Mouse (Mus musculus): ENCODE measurements around the gene Lmo7. TPM values are rescaled to one million over a fixed set of nuclear protein-coding genes. Genes with fewer than 3 reads are reported as not detected.

The Lmo7 gene
- polyA plus RNA-seq, 2 experiments = 2.2 to 2.4 TPM

GRCm38 (mm10) chr14:101829676-101830075 is 99.9 kb downstream of the Lmo7 start:
- H3K27ac ChIP-seq = no peak overlapping the region
- H3K9ac ChIP-seq (replicated peaks) = no peak overlapping the region
- H3K4me2 ChIP-seq (ENCODE audit: low read depth) = no peak overlapping the region
- H3K4me1 ChIP-seq (replicated peaks; ENCODE audit: control insufficient read depth in 2 of 2, insufficient read depth in 2 of 2, low read length in 1 of 2) = no peaks in the 10 kb centered on the region
- DNase-seq (ENCODE audit: low read depth in 3 of 3, low spot score in 3 of 3) (no peak), ATAC-seq (ENCODE audit: insufficient read depth) (no peak)
- H3K4me3 ChIP-seq (ENCODE audit: insufficient read depth in 1 of 2, low read depth in 2 of 2, low read length in 2 of 2) = no peak overlapping the region
- 56% methylated on average over 5 of the region's 5 CpGs for WGBS (ENCODE audit: insufficient replicate concordance)
- H3K9me3 ChIP-seq (ENCODE audit: control insufficient read depth, low read length) = no peaks in the 10 kb centered on the region
- TF ChIP-seq EP300 (IDR thresholded peaks at IDR 0.05; ENCODE audit: low read depth) (no peak), CTCF (IDR thresholded peaks at IDR 0.05; ENCODE audit: low read depth) (no peak)
- H3K27me3 ChIP-seq (ENCODE audit: control insufficient read depth, insufficient read depth, low read length) = no peaks in the 10 kb centered on the region
- no peaks in the 10 kb centered on the region for H3K36me3 ChIP-seq (replicated peaks; ENCODE audit: control insufficient read depth, insufficient read depth, low read depth)

DNA sequence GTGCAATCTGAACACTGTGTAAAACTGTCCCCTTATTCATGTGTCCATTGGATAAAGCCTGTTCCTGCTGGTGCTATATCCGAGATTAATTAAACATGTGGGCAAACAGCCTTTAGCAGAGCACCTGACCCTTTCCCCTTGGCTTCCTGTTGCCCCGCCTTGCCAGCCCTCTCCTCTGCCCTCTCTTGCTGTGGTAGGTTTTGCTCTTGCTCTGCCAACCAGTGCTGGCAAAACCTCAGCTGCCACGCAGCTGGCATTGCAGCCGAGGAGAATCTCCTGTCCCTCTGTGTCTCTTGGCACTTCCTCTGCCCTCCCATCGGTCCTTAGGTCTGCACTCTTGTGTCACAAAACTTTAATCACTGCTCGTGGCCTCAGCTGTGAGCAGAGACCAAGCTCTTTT is 100.4 kb downstream of the Lmo7 start:
- H3K9me3 ChIP-seq (ENCODE audit: control insufficient read depth, low read length) = no peaks in the 10 kb centered on the region
- no peaks in the 10 kb centered on the region for H3K36me3 ChIP-seq (replicated peaks; ENCODE audit: control insufficient read depth, insufficient read depth, low read depth)
- no peaks in the 10 kb centered on the region for H3K27me3 ChIP-seq (ENCODE audit: control insufficient read depth, insufficient read depth, low read length)
- no peak for TF ChIP-seq CTCF (IDR thresholded peaks at IDR 0.05; ENCODE audit: low read depth)
- no peak for TF ChIP-seq EP300 (IDR thresholded peaks at IDR 0.05; ENCODE audit: low read depth)
- no peak overlapping the region for H3K27ac ChIP-seq
- H3K9ac ChIP-seq (replicated peaks) = no peak overlapping the region
- 47% methylated on average over 6 of the region's 6 CpGs for WGBS (ENCODE audit: insufficient replicate concordance)
- ATAC-seq (ENCODE audit: insufficient read depth) (no peak), DNase-seq (ENCODE audit: low read depth in 3 of 3, low spot score in 3 of 3) (no peak)
- no peak overlapping the region for H3K4me2 ChIP-seq (ENCODE audit: low read depth)
- no peaks in the 10 kb centered on the region for H3K4me1 ChIP-seq (replicated peaks; ENCODE audit: control insufficient read depth in 2 of 2, insufficient read depth in 2 of 2, low read length in 1 of 2)
- H3K4me3 ChIP-seq (ENCODE audit: insufficient read depth in 1 of 2, low read depth in 2 of 2, low read length in 2 of 2) = no peak overlapping the region

- no peaks in the 10 kb centered on the region for H3K36me3 ChIP-seq (replicated peaks; ENCODE audit: control insufficient read depth, insufficient read depth, low read depth)
- H3K9ac ChIP-seq (replicated peaks) = no peak overlapping the region
- DNase-seq (ENCODE audit: low read depth in 3 of 3, low spot score in 3 of 3) = no peak
- no peak for ATAC-seq (ENCODE audit: insufficient read depth)
- no peak for TF ChIP-seq EP300 (IDR thresholded peaks at IDR 0.05; ENCODE audit: low read depth)
- TF ChIP-seq CTCF (IDR thresholded peaks at IDR 0.05; ENCODE audit: low read depth) = no peak
- H3K27me3 ChIP-seq (ENCODE audit: control insufficient read depth, insufficient read depth, low read length) = no peaks in the 10 kb centered on the region
- WGBS (ENCODE audit: insufficient replicate concordance) = 35% methylated on average over 3 of the region's 3 CpGs
- H3K9me3 ChIP-seq (ENCODE audit: control insufficient read depth, low read length) = no peaks in the 10 kb centered on the region
- no peak overlapping the region for H3K27ac ChIP-seq
- no peak overlapping the region for H3K4me3 ChIP-seq (ENCODE audit: insufficient read depth in 1 of 2, low read depth in 2 of 2, low read length in 2 of 2)
- H3K4me2 ChIP-seq (ENCODE audit: low read depth) = no peak overlapping the region
- no peaks in the 10 kb centered on the region for H3K4me1 ChIP-seq (replicated peaks; ENCODE audit: control insufficient read depth in 2 of 2, insufficient read depth in 2 of 2, low read length in 1 of 2)
These were observed 104.4 kb downstream of the Lmo7 start for GRCm38 (mm10) chr14:101834109-101834508.

DNA sequence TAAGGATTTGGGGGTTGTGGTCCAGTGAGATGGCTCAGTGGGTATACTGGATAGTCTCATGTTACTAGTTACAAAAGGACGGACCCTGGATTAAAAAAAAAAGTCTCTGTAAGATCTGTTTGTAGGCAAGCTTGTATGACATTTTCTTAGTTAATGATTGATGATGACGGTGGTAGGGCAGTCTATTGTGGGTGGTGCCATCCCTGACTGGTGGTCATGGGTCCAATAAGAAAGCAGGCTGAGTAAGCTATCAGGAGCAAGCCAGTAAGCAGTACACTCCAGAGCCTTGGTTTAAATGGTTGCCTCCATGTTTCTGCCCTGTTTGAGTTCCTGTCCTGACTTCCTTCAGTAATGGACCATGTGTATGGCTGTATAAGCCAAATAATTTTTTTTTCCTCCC is 106.6 kb downstream of the Lmo7 start:
- no peaks in the 10 kb centered on the region for H3K27me3 ChIP-seq (ENCODE audit: control insufficient read depth, insufficient read depth, low read length)
- no peak overlapping the region for H3K9ac ChIP-seq (replicated peaks)
- no peak overlapping the region for H3K27ac ChIP-seq
- ATAC-seq (ENCODE audit: insufficient read depth) (0 out of 2 replicates have a peak, but pooled peaks have one; percentile 27), DNase-seq (ENCODE audit: low read depth in 3 of 3, low spot score in 3 of 3) (no peak)
- no peak overlapping the region for H3K4me3 ChIP-seq (ENCODE audit: insufficient read depth in 1 of 2, low read depth in 2 of 2, low read length in 2 of 2)
- TF ChIP-seq EP300 (IDR thresholded peaks at IDR 0.05; ENCODE audit: low read depth) (no peak), CTCF (IDR thresholded peaks at IDR 0.05; ENCODE audit: low read depth) (no peak)
- H3K4me1 ChIP-seq (replicated peaks; ENCODE audit: control insufficient read depth in 2 of 2, insufficient read depth in 2 of 2, low read length in 1 of 2) = no peaks in the 10 kb centered on the region
- WGBS (ENCODE audit: insufficient replicate concordance) = 52% methylated on average over 2 of the region's 2 CpGs
- H3K36me3 ChIP-seq (replicated peaks; ENCODE audit: control insufficient read depth, insufficient read depth, low read depth) = no peaks in the 10 kb centered on the region
- no peak overlapping the region for H3K4me2 ChIP-seq (ENCODE audit: low read depth)
- no peaks in the 10 kb centered on the region for H3K9me3 ChIP-seq (ENCODE audit: control insufficient read depth, low read length)

GRCm38 (mm10) chr14:101837176-101837575 is 107.4 kb downstream of the Lmo7 start:
- Histone ChIP-seq H3K4me2 (ENCODE audit: low read depth) (no peak overlapping the region), H3K9me3 (ENCODE audit: control insufficient read depth, low read length) (no peaks in the 10 kb centered on the region), H3K27me3 (ENCODE audit: control insufficient read depth, insufficient read depth, low read length) (no peaks in the 10 kb centered on the region), H3K36me3 (replicated peaks; ENCODE audit: control insufficient read depth, insufficient read depth, low read depth) (no peaks in the 10 kb centered on the region), H3K9ac (replicated peaks) (no peak overlapping the region), H3K4me1 (replicated peaks; ENCODE audit: control insufficient read depth in 2 of 2, insufficient read depth in 2 of 2, low read length in 1 of 2) (no peaks in the 10 kb centered on the region), H3K4me3 (ENCODE audit: insufficient read depth in 1 of 2, low read depth in 2 of 2, low read length in 2 of 2) (no peak overlapping the region), H3K27ac (no peak overlapping the region)
- ATAC-seq (ENCODE audit: insufficient read depth) = no peak
- no peak for DNase-seq (ENCODE audit: low read depth in 3 of 3, low spot score in 3 of 3)
- TF ChIP-seq CTCF (IDR thresholded peaks at IDR 0.05; ENCODE audit: low read depth) (no peak), EP300 (IDR thresholded peaks at IDR 0.05; ENCODE audit: low read depth) (no peak)
- 61% methylated on average over 6 of the region's 6 CpGs for whole genome bisulfite sequencing (ENCODE audit: insufficient replicate concordance)
